Mouse (Mus musculus): ENCODE results near the gene Slc35f3.

DNA sequence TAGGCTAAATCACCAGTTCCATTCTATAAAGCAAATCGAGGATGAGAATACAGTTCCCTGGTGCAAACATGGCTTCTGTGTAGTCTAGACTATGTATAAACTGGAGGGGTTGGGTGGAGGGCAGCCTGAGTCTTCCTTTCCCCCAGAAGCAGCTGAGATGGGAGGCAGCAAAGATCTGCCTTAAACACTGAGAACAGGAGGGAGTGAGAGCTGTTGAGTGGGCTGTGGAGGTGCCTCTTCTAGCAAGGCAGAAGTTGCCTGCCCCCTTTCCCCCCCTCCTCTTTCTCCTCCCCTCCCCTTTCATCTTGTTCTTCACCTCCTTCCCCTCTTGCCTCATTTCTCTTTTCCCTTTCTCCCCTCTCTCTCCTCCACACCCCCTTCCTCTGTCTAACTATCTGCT, 33.2 kb upstream of the Slc35f3 start:
- no peak for TF ChIP-seq CTCF (IDR thresholded peaks at IDR 0.05; ENCODE audit: control insufficient read depth, insufficient read depth, insufficient replicate concordance, low read depth, low read length)
- TF ChIP-seq POLR2A (IDR thresholded peaks at IDR 0.05; ENCODE audit: control insufficient read depth, low read depth, low read length), result no peak

Measured in testis, adult 2 months (tissue).